Comparison of ENCODE assay signal across 19 mouse cellular contexts in the genomic region with DNA sequence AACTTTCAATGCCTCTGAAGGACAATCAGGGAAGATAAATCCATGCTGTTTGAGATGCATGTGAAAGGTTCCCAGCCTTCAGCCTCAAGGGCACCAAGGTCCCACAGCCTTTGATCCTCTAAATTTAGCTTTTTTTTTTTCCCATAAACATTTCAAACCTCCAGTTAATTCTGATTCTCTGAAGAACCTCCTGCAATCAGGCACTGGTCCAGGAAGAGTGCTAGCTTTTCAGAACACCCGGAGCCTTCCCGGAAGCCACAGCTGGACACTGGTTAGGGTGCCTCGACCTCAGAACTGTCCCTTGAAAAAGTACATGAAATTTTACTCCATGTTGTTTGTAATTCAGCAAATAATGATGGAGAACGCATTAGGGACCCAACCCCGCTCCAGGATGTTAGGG.
DNase-seq lines count a peak whose midpoint lies in the region; ATAC-seq and TF ChIP-seq lines count a peak whose summit lies in the region.
"Had no signal": no experiment of that assay in that cellular context is flagged by ENCODE, and none has a peak within 500 bp of the region (broad histone marks: within the 10 kb centered on the region; RNA-seq: fewer than 3 reads in every experiment).

No protein-coding gene starts in this region.

- TF ChIP-seq CTCF in lung, embryonic 14.5 days (IDR thresholded peaks at IDR 0.05; ENCODE audit: low read depth), result no peak

- H3K9ac ChIP-seq in heart, embryonic 12.5 days, result no peak overlapping the region
- H3K9ac ChIP-seq in lung, embryonic 14.5 days, result no peak overlapping the region
- H3K9ac ChIP-seq: heart, embryonic 13.5 days; liver, embryonic 13.5 days had no signal

- H3K4me3 ChIP-seq in heart, embryonic 12.5 days, result no peak overlapping the region
- H3K4me3 ChIP-seq in lung, embryonic 14.5 days (ENCODE audit: low read depth, low read length), result no peak overlapping the region
- H3K4me3 ChIP-seq: heart, embryonic 13.5 days; hindbrain, embryonic 10.5 days; limb, embryonic 10.5 days; liver, embryonic 13.5 days had no signal

- 71% methylated on average over 5 of the region's 5 CpGs for WGBS in heart, embryonic 12.5 days
- 49% methylated on average over 5 of the region's 5 CpGs for WGBS in lung, embryonic 14.5 days

- H3K27me3 ChIP-seq in heart, embryonic 12.5 days (replicated peaks), result no peaks in the 10 kb centered on the region
- no peaks in the 10 kb centered on the region for H3K27me3 ChIP-seq in lung, embryonic 14.5 days (ENCODE audit: insufficient read depth, low read length)
- H3K27me3 ChIP-seq: heart, embryonic 13.5 days; liver, embryonic 13.5 days; Patski had no signal

- no peaks in the 10 kb centered on the region for H3K36me3 ChIP-seq in heart, embryonic 12.5 days
- no peaks in the 10 kb centered on the region for H3K36me3 ChIP-seq in lung, embryonic 14.5 days (ENCODE audit: insufficient read depth)
- H3K36me3 ChIP-seq: heart, embryonic 13.5 days; hindbrain, embryonic 10.5 days; limb, embryonic 10.5 days; liver, embryonic 13.5 days had no signal

- H3K27ac ChIP-seq in heart, embryonic 12.5 days (ENCODE audit: poor library complexity, severe bottlenecking), result no peak overlapping the region
- H3K27ac ChIP-seq in lung, embryonic 14.5 days (ENCODE audit: low read depth), result no peak overlapping the region
- H3K27ac ChIP-seq: heart, embryonic 13.5 days; hindbrain, embryonic 10.5 days; limb, embryonic 10.5 days; liver, embryonic 13.5 days had no signal

- H3K4me2 ChIP-seq in heart, embryonic 12.5 days, result no peak overlapping the region
- no peak overlapping the region for H3K4me2 ChIP-seq in lung, embryonic 14.5 days
- H3K4me2 ChIP-seq: heart, embryonic 13.5 days; liver, embryonic 13.5 days had no signal

- peak; percentile 25 to 54 for DNase-seq in heart, adult 18-20 months
- peak; percentile 57 for DNase-seq in lung, embryonic 14.5 days
- DNase-seq in lung, adult 18-20 months, result no peak
- peak; percentile 57 for DNase-seq in adrenal gland, postnatal 14 days
- DNase-seq in lung, postnatal 36 days, result peak; percentile 27
- no peak for DNase-seq in frontal cortex, postnatal 25 days (ENCODE audit: low spot score in 2 of 2)
- DNase-seq: B cell, adult 2 months; cerebellum, adult 9-11 months; embryo, embryonic 11 days; layer of hippocampus, postnatal 36 days; liver, embryonic 13.5 days; right cerebral cortex, adult 18-20 months; thymus, postnatal 36 days had no signal

- no peak for ATAC-seq in heart, embryonic 12.5 days (ENCODE audit: insufficient number of reproducible peaks, low FRiP score)
- 0 out of 2 replicates have a peak, but pooled peaks have one; percentile 16 for ATAC-seq in lung, embryonic 14.5 days (ENCODE audit: insufficient read depth)
- ATAC-seq: forebrain, embryonic 14.5 days; Patski had no signal

- H3K4me1 ChIP-seq in heart, embryonic 12.5 days (replicated peaks), result no peaks in the 10 kb centered on the region
- H3K4me1 ChIP-seq in lung, embryonic 14.5 days (ENCODE audit: insufficient read depth), result no peaks in the 10 kb centered on the region
- H3K4me1 ChIP-seq: heart, embryonic 13.5 days; hindbrain, embryonic 10.5 days; limb, embryonic 10.5 days; liver, embryonic 13.5 days had no signal

- no peaks in the 10 kb centered on the region for H3K9me3 ChIP-seq in heart, embryonic 12.5 days (replicated peaks)
- H3K9me3 ChIP-seq in lung, embryonic 14.5 days (ENCODE audit: low read depth, low read length), result no peaks in the 10 kb centered on the region
- H3K9me3 ChIP-seq: heart, embryonic 13.5 days; hindbrain, embryonic 10.5 days; limb, embryonic 10.5 days had no signal

Comparison
In these comparisons a context has a peak if more than half of its experiments do, and no peak if none do; other contexts are left out.
1. DNase-seq: peak in heart, adult 18-20 months (2 of 2), lung, embryonic 14.5 days (single experiment), adrenal gland, postnatal 14 days (single experiment) and lung, postnatal 36 days (single experiment); none in lung, adult 18-20 months (0 of 2) and frontal cortex, postnatal 25 days (0 of 2).